Mouse (Mus musculus) midbrain, embryonic 14.5 days (tissue): ENCODE results near the gene Hist1h2bb. TPM values are rescaled to one million over a fixed set of nuclear protein-coding genes. Genes with fewer than 3 reads are reported as not detected.
"Not testable (repeated sequence)": the region's sequence is repeated elsewhere in the genome, so short reads cannot be mapped to it uniquely, and the experiment has no call there.

Source experiments
- ATAC-seq: fragments of 200-750 bp; cut with Nextera tagmentation; 2 replicates; pipeline ENCODE4 v1.8.0; 2017; ENCODE audit warnings: moderate number of reproducible peaks, moderate library complexity; ENCODE audit not compliant: low FRiP score, low TSS enrichment
- DNase-seq: peaks from one replicate; pipeline ENCODE4 v3.0.0-alpha.2; 2015
- H3K27ac ChIP-seq: fragments of 300-500 bp; sonication (generic); replicated peaks from 2 replicates; pipeline ENCODE4 v1.5.1; 2014; ENCODE audit warnings: mild to moderate bottlenecking, low read depth, low read length, moderate library complexity
- H3K27me3 ChIP-seq: fragments of 300-500 bp; sonication (generic); 2 replicates; pipeline ENCODE4 v1.6.1; 2014; ENCODE audit warnings: low read length, control low read depth, mixed read lengths; ENCODE audit not compliant: control insufficient read depth, insufficient read depth
- H3K36me3 ChIP-seq: fragments of 300-500 bp; sonication (generic); 2 replicates; pipeline ENCODE4 v1.6.1; 2014; ENCODE audit warnings: low read length, control low read depth; ENCODE audit not compliant: control insufficient read depth, insufficient read depth
- H3K4me1 ChIP-seq: fragments of 300-500 bp; sonication (generic); 2 replicates; pipeline ENCODE4 v1.6.1; 2014; ENCODE audit warnings: mild to moderate bottlenecking, antibody characterized with exemption, low read length, control low read depth; ENCODE audit not compliant: control insufficient read depth, insufficient read depth
- H3K4me2 ChIP-seq: fragments of 300-500 bp; sonication (generic); 2 replicates; pipeline ENCODE4 v1.6.1; 2014; ENCODE audit warnings: mild to moderate bottlenecking, low read length, moderate library complexity
- H3K4me3 ChIP-seq: fragments of 300-500 bp; sonication (generic); replicated peaks from 2 replicates; pipeline ENCODE4 v1.5.1; 2014; ENCODE audit warnings: low read depth, low read length
- H3K9ac ChIP-seq: fragments of 300-500 bp; sonication (generic); replicated peaks from 2 replicates; pipeline ENCODE4 v1.6.1; 2014; ENCODE audit warnings: mild to moderate bottlenecking, low read length, moderate library complexity
- H3K9me3 ChIP-seq: fragments of 300-500 bp; sonication (generic); 2 replicates; pipeline ENCODE4 v1.6.1; 2016; ENCODE audit warnings: low read length, control low read depth, mixed read lengths; ENCODE audit not compliant: control insufficient read depth
- WGBS: fragments of 180-500 bp; shearing (Covaris S2); extraction: QIAGEN DNeasy Blood & Tissue Kit; methylation state at CpG from one replicate; pipeline ENCODE4 v1.1.7; 2014; 5-methylcytosine and 5-hydroxymethylcytosine counted together
- polyA plus RNA-seq: library from polyadenylated mRNA; unstranded; fragments of >200 nt; fragmentation: Nextera tagmentation; extraction: Ambion mirVana; gene quantifications from 2 replicates; pipeline ENCODE4 v1.2.1, GENCODE M21; 2014

Hist1h2bb gene
- polyA plus RNA-seq, 1 experiment from 2014 or later = 0.51 TPM

GRCm38 (mm10) chr13:23751478-23751956, 5.0 kb downstream of the Hist1h2bb start:
- peak overlapping the region; percentile 90 for H3K27ac ChIP-seq
- peak overlapping the region; percentile 40 for H3K4me3 ChIP-seq
- 0 out of 2 replicates have a peak, but pooled peaks have one; percentile 15 for ATAC-seq
- H3K27me3 ChIP-seq = no peaks in the 10 kb centered on the region
- 1% methylated on average over 11 of the region's 11 CpGs for WGBS
- no peaks in the 10 kb centered on the region for H3K36me3 ChIP-seq
- no peak overlapping the region; the same call in 1 of the 2 replicates for H3K9ac ChIP-seq
- peak overlapping the region; percentile 67 for H3K4me2 ChIP-seq
- H3K4me1 ChIP-seq = peaks cover 12% of the 10 kb centered on the region
- peak; percentile 34 for DNase-seq
- H3K9me3 ChIP-seq = no peaks in the 10 kb centered on the region

- peak; percentile 96 for DNase-seq
- not testable (repeated sequence) for H3K9me3 ChIP-seq, H3K36me3 ChIP-seq, H3K27me3 ChIP-seq
- Histone ChIP-seq H3K4me3 (peak within 1 kb of the TSS; percentile 40), H3K27ac (peak within 1 kb of the TSS; percentile 90), H3K4me2 (peak within 1 kb of the TSS; percentile 67), H3K9ac (peak within 1 kb of the TSS; percentile 26; the same call in 1 of the 2 replicates), H3K4me1 (peaks cover 10% of the 10 kb centered on the region)
- 0% methylated on average over 16 of the region's 47 CpGs for WGBS
- ATAC-seq = peak; percentile 79
These were observed 5.7 kb downstream of the Hist1h2bb start, which contains the start of gene Hist1h3b for GRCm38 (mm10) chr13:23752067-23752741. Gene Hist1h3b, plus strand, starts transcription at chr13:23752267.

GRCm38 (mm10) chr13:23752742-23753172, 6.2 kb downstream of the Hist1h2bb start:
- Histone ChIP-seq H3K27me3 (no peaks in the 10 kb centered on the region), H3K4me1 (peaks cover 12% of the 10 kb centered on the region), H3K9ac (no peak overlapping the region; the same call in 1 of the 2 replicates), H3K36me3 (no peaks in the 10 kb centered on the region), H3K9me3 (no peaks in the 10 kb centered on the region), H3K27ac (no peak overlapping the region), H3K4me2 (peak overlapping the region; percentile 46), H3K4me3 (0 out of 2 replicates have a peak overlapping the region, but pooled peaks have one; percentile 10)
- no peak for ATAC-seq
- WGBS = under 1% methylated on average over 6 of the region's 6 CpGs
- no peak for DNase-seq

- Histone ChIP-seq H3K27ac (no peak overlapping the region), H3K4me3 (no peak overlapping the region), H3K27me3 (no peaks in the 10 kb centered on the region), H3K36me3 (no peaks in the 10 kb centered on the region), H3K4me1 (peaks cover 9% of the 10 kb centered on the region), H3K4me2 (0 out of 2 replicates have a peak overlapping the region, but pooled peaks have one; percentile 10), H3K9ac (no peak overlapping the region), H3K9me3 (no peaks in the 10 kb centered on the region)
- WGBS = 56% methylated on average over 4 of the region's 4 CpGs
- ATAC-seq = no peak
- no peak for DNase-seq
These were observed 7.0 kb downstream of the Hist1h2bb start for GRCm38 (mm10) chr13:23753314-23754078.

- Histone ChIP-seq H3K27ac (no peak overlapping the region), H3K36me3 (no peaks in the 10 kb centered on the region), H3K4me2 (no peak overlapping the region), H3K4me1 (peaks cover 11% of the 10 kb centered on the region), H3K9me3 (no peaks in the 10 kb centered on the region), H3K9ac (no peak overlapping the region), H3K27me3 (no peaks in the 10 kb centered on the region), H3K4me3 (no peak overlapping the region)
- ATAC-seq (no peak), DNase-seq (no peak)
These were observed 8.5 kb downstream of the Hist1h2bb start for GRCm38 (mm10) chr13:23755000-23755399.

- Histone ChIP-seq H3K9ac (no peak within 1 kb of the TSS; the same call in 1 of the 2 replicates), H3K4me2 (peak within 1 kb of the TSS; percentile 65), H3K27ac (peak within 1 kb of the TSS; percentile 65), H3K9me3 (no peaks in the 10 kb centered on the region), H3K4me1 (peaks cover 13% of the 10 kb centered on the region), H3K27me3 (no peaks in the 10 kb centered on the region), H3K36me3 (no peaks in the 10 kb centered on the region), H3K4me3 (peak within 1 kb of the TSS; percentile 30)
- 1% methylated on average over 17 of the region's 22 CpGs for WGBS
- peak; percentile 95 for DNase-seq
- peak; percentile 67 for ATAC-seq
These were observed 10.3 kb downstream of the Hist1h2bb start, which contains the start of gene Hist1h4b for GRCm38 (mm10) chr13:23756790-23757189. Gene Hist1h4b, plus strand, starts transcription at chr13:23757013.

- Histone ChIP-seq H3K4me3 (peak overlapping the region; percentile 30), H3K36me3 (no peaks in the 10 kb centered on the region), H3K4me1 (peaks cover 13% of the 10 kb centered on the region), H3K27me3 (no peaks in the 10 kb centered on the region), H3K9ac (no peak overlapping the region; the same call in 1 of the 2 replicates), H3K9me3 (no peaks in the 10 kb centered on the region), H3K4me2 (peak overlapping the region; percentile 65), H3K27ac (peak overlapping the region; percentile 65)
- under 1% methylated on average over 15 of the region's 23 CpGs for WGBS
- DNase-seq = peak; percentile 42
- ATAC-seq = no peak
These were observed 10.8 kb downstream of the Hist1h2bb start for GRCm38 (mm10) chr13:23757211-23757773.

- Histone ChIP-seq H3K4me2 (peak overlapping the region; percentile 65), H3K9ac (no peak overlapping the region), H3K27me3 (no peaks in the 10 kb centered on the region), H3K4me1 (peaks cover 18% of the 10 kb centered on the region), H3K36me3 (no peaks in the 10 kb centered on the region), H3K27ac (no peak overlapping the region), H3K4me3 (no peak overlapping the region), H3K9me3 (no peaks in the 10 kb centered on the region)
- no peak for ATAC-seq
- WGBS = 46% methylated on average over 3 of the region's 3 CpGs
- no peak for DNase-seq
These were observed 11.4 kb downstream of the Hist1h2bb start for GRCm38 (mm10) chr13:23757921-23758320.
